Mouse (Mus musculus): ENCODE measurements around the gene Lpin3.

DNA sequence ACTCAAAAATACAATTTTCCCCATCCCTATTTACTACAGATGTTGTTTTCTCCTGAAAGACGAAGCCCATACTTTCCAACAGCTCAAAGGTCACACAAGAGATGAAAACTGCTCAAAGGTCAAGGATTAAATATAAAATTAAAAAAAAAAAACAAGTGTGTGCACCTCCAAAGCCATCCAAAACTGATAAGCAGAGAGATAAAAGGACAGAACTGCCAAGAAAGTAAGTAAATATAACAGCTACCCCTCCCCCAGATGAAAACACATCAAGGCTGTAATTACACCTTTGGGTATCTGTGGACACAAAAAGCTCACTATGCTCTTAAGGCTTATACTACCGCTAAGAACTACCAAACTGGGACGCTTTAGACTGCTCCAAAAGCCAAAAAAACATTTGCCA is 11.0 kb upstream of the Lpin3 start:
- TF ChIP-seq CTCF (IDR thresholded peaks at IDR 0.05; ENCODE audit: borderline replicate concordance, extremely low read depth, insufficient read depth, insufficient read length) (no peak), POLR2A (IDR thresholded peaks at IDR 0.05; ENCODE audit: borderline replicate concordance, extremely low read depth, insufficient read depth, insufficient read length, poor library complexity, severe bottlenecking) (no peak)

Measured in brain, embryonic 14.5 days (tissue).